Mouse (Mus musculus): ENCODE results near the gene Dffa.

GRCm38 (mm10) chr4:149147528-149147927 lies 43.6 kb downstream of the Dffa start:
- TF ChIP-seq CTCF (IDR thresholded peaks at IDR 0.05; ENCODE audit: low read depth, low read length) (no peak), GATA1 (IDR thresholded peaks at IDR 0.05; ENCODE audit: borderline replicate concordance, low read length) (no peak), POLR2AphosphoS5 (IDR thresholded peaks at IDR 0.05; ENCODE audit: insufficient replicate concordance, low read depth, low read length) (no peak)

Data from G1E (cell line).